Mouse (Mus musculus) CH12.LX (cell line): ENCODE measurements around the gene Ryr3.

Experiments used
- CHD1 ChIP-seq: IDR thresholded peaks from 2 replicates; pipeline ENCODE4 v1.6.1; 2012; ENCODE audit warnings: low read depth, low read length, improper control_type of control experiment, inconsistent platforms
- CHD2 ChIP-seq: IDR thresholded peaks from 2 replicates; pipeline ENCODE4 v1.6.1; 2011; ENCODE audit warnings: low read length, improper control_type of control experiment
- CTCF ChIP-seq, 2 experiments: IDR thresholded peaks in 1 of 2; conservative IDR thresholded peaks in 1 of 2; 2 replicates each; pipeline ENCODE4 v1.5.1; 2011 to 2012; ENCODE audit warnings: low read depth in 2 of 2, low read length in 2 of 2, improper control_type of control experiment in 1 of 2, inconsistent platforms in 1 of 2, mild to moderate bottlenecking in 1 of 2, moderate library complexity in 1 of 2
- EP300 ChIP-seq: IDR thresholded peaks from 2 replicates; pipeline ENCODE4 v1.6.1; 2011; ENCODE audit warnings: low read length, improper control_type of control experiment
- MAFK ChIP-seq: IDR thresholded peaks from 2 replicates; pipeline ENCODE4 v1.6.1; 2011; ENCODE audit warnings: low read length, improper control_type of control experiment; ENCODE audit not compliant: insufficient replicate concordance
- MAX ChIP-seq: IDR thresholded peaks from 2 replicates; pipeline ENCODE4 v1.6.1; 2011; ENCODE audit warnings: low read length, improper control_type of control experiment
- MAZ ChIP-seq: IDR thresholded peaks from 2 replicates; pipeline ENCODE4 v1.6.1; 2012; ENCODE audit warnings: low read depth, mild to moderate bottlenecking, inconsistent platforms, low read length, improper control_type of control experiment, moderate library complexity
- POLR2A ChIP-seq: IDR thresholded peaks from 2 replicates; pipeline ENCODE4 v1.6.1; 2011; ENCODE audit warnings: low read depth, mild to moderate bottlenecking, improper control_type of control experiment, low read length
- SMC3 ChIP-seq: IDR thresholded peaks from 2 replicates; pipeline ENCODE4 v1.6.1; 2011; ENCODE audit warnings: low read depth, low read length, improper control_type of control experiment
- TBP ChIP-seq: conservative IDR thresholded peaks from 2 replicates; pipeline ENCODE4 v1.6.1; 2011; ENCODE audit warnings: low read depth, low read length, improper control_type of control experiment
- USF1 ChIP-seq: IDR thresholded peaks from 2 replicates; pipeline ENCODE4 v1.6.1; 2014; ENCODE audit warnings: low read depth, mild to moderate bottlenecking, inconsistent platforms, low read length, improper control_type of control experiment
- USF2 ChIP-seq: conservative IDR thresholded peaks from 2 replicates; pipeline ENCODE4 v1.6.1; 2011; ENCODE audit warnings: low read depth, low read length, improper control_type of control experiment
- ZC3H11A ChIP-seq: IDR thresholded peaks from 2 replicates; pipeline ENCODE4 v1.6.1; 2012; ENCODE audit warnings: low read depth, mild to moderate bottlenecking, inconsistent platforms, low read length, improper control_type of control experiment

DNA sequence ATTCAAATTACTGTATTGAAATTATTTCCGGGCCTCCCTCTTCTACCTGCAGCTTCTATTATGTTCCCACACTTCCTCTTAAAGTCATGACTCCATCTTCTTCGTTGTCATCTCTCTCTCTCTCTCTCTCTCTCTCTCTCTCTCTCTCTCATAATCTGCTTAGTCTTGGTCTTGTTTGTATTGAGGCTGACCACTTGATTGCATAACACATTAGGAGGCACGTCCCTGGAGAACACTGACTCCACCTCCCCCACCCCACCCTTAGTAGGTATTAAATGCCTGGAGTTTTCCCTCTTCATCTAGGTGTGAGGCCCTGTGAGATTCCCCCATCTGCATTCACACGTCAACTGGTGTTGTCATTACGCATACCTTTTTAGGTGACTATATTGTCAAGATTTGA lies 620.5 kb downstream of the Ryr3 start:
- TF ChIP-seq ZC3H11A (no peak), CTCF (conservative IDR thresholded peaks at IDR 0.05 in 1 of 2, IDR thresholded peaks at IDR 0.05 in 1 of 2; ENCODE audit: low read depth in 2 of 2, low read length in 2 of 2) (no peak), USF2 (no peak), EP300 (no peak), POLR2A (no peak), USF1 (no peak), SMC3 (no peak), CHD2 (no peak), MAFK (no peak), CHD1 (no peak), TBP (no peak), MAX (no peak), MAZ (no peak)
